Mouse (Mus musculus): ENCODE measurements around the gene Pcdh19.
"Not testable (repeated sequence)": the region's sequence is repeated elsewhere in the genome, so short reads cannot be mapped to it uniquely, and the experiment has no call there.

Pcdh19 gene

GRCm38 (mm10) chrX:133688840-133689239 lies at the start of gene Pcdh19:
TSS of gene Pcdh19 (minus strand) at chrX:133688987.
- DNase-seq, result peak; percentile 69

- no peak for DNase-seq
Measured at GRCm38 (mm10) chrX:133735871-133736270, 47.1 kb upstream of the Pcdh19 start.

GRCm38 (mm10) chrX:133734984-133735383 lies 46.2 kb upstream of the Pcdh19 start:
- DNase-seq, result peak; percentile 6

- no peak for DNase-seq
Measured at GRCm38 (mm10) chrX:133721517-133721916, 32.7 kb upstream of the Pcdh19 start.

- no peak for DNase-seq
Measured at GRCm38 (mm10) chrX:133710621-133711020, 21.8 kb upstream of the Pcdh19 start.

- no peak for DNase-seq
Measured at GRCm38 (mm10) chrX:133702902-133703301, 14.1 kb upstream of the Pcdh19 start.

- not testable (repeated sequence) for DNase-seq
Measured at GRCm38 (mm10) chrX:133697871-133698270, 9.1 kb upstream of the Pcdh19 start.

- DNase-seq, result no peak
Measured at GRCm38 (mm10) chrX:133696461-133696860, 7.7 kb upstream of the Pcdh19 start.

GRCm38 (mm10) chrX:133693037-133693760 lies 4.4 kb upstream of the Pcdh19 start:
- no peak for DNase-seq

- DNase-seq, result no peak
Measured at GRCm38 (mm10) chrX:133692392-133692790, 3.6 kb upstream of the Pcdh19 start.

GRCm38 (mm10) chrX:133691581-133692391 lies 3.0 kb upstream of the Pcdh19 start:
- DNase-seq, result peak; percentile 32

- peak; percentile 11 for DNase-seq
Measured at GRCm38 (mm10) chrX:133690822-133691221, 2.0 kb upstream of the Pcdh19 start.

- peak; percentile 39 for DNase-seq
Measured at GRCm38 (mm10) chrX:133689576-133690250, 926 bp upstream of the Pcdh19 start.

GRCm38 (mm10) chrX:133688156-133688555 lies 631 bp downstream of the Pcdh19 start:
- DNase-seq, result peak; percentile 29

GRCm38 (mm10) chrX:133687666-133688151 lies 1.1 kb downstream of the Pcdh19 start:
- peak; percentile 17 for DNase-seq

- peak; percentile 6 for DNase-seq
Measured at GRCm38 (mm10) chrX:133686533-133687311, 2.1 kb downstream of the Pcdh19 start.

GRCm38 (mm10) chrX:133685572-133685971 lies 3.2 kb downstream of the Pcdh19 start:
- DNase-seq, result no peak

GRCm38 (mm10) chrX:133683961-133684360 lies 4.8 kb downstream of the Pcdh19 start:
- no peak for DNase-seq

- DNase-seq, result no peak
Measured at GRCm38 (mm10) chrX:133675121-133675520, 13.7 kb downstream of the Pcdh19 start.

- DNase-seq, result no peak
Measured at GRCm38 (mm10) chrX:133673796-133674195, 15.0 kb downstream of the Pcdh19 start.

GRCm38 (mm10) chrX:133660111-133660510 lies 28.7 kb downstream of the Pcdh19 start:
- no peak for DNase-seq
